Mouse (Mus musculus) cerebellum, adult 8-10 months (tissue): ENCODE measurements around the gene Pkdrej.
"Not testable (repeated sequence)": the region's sequence is repeated elsewhere in the genome, so short reads cannot be mapped to it uniquely, and the experiment has no call there.

ENCODE experiments used
- DNase-seq: peaks from one replicate; pipeline ENCODE4 v3.0.0; 2022

Pkdrej gene

DNA sequence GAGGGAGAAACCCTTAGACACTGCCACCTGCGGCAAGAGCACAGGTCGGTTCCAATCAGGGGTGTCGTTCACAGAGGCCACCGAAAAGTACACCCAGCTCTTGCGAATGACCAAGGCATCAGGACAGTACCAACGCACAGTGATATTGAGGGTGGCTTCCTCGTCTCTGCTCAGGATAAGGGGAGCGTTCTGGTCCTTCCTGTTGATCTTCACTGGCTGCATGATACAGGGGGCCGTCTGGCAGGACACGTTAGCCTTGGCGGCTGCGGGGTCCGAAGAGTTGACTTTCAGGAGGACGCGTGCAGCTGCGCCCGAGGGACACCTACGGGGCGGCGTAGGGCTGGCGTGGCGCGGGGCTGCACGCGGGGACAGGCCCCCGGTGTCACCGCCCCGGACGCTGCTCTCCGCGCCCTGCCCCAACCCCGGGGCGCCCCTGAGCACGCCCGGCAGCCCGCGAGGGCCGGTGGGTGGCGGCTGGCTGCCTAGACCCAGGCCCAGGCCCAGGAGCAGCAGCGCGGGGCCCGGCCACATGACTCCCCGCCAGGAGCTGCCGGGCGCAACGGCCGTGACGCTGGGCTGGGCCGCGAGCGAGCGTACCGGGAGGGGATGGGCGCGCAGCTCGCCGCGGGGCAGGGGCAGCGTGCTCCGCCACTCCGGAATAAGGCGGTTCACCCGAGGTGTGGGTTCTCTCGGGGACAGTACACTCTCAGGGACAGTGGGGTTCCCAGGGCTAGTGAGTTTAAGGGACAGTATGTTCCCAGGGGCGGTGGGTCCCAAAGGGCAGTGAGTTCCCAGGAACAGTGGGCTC, at the start of gene Pkdrej:
TSS of gene Pkdrej (minus strand) at position 532 of the 808 bp plus-strand sequence.
- DNase-seq, result peak; percentile 57

DNA sequence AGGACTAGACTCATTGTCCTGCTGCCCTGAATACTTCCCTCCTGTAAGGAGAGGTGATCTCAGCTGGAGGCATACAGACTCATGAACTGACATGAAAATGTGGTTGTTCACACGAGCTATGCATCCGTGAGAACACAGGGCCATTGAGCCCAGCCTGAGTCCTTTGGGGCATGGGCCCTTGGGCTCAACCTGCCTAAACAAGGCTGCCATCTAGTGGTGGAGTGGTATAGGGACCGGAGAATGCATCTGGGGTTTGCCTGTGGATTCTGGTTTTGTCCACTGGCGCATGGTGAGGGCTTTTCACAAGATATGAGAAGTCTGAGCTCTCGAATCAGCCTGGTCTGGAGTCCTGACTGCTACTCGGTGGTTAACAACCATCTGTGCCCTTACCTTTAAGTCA, 46.2 kb upstream of the Pkdrej start:
- peak; percentile 73 for DNase-seq

- not testable (repeated sequence) for DNase-seq
Measured at GRCm38 (mm10) chr15:85865913-85866312, 44.4 kb upstream of the Pkdrej start.

GRCm38 (mm10) chr15:85859490-85860031, 38.0 kb upstream of the Pkdrej start, which contains the start of gene Gtse1:
Gene Gtse1, plus strand, starts transcription at chr15:85859745.
- DNase-seq, result peak; percentile 93

DNA sequence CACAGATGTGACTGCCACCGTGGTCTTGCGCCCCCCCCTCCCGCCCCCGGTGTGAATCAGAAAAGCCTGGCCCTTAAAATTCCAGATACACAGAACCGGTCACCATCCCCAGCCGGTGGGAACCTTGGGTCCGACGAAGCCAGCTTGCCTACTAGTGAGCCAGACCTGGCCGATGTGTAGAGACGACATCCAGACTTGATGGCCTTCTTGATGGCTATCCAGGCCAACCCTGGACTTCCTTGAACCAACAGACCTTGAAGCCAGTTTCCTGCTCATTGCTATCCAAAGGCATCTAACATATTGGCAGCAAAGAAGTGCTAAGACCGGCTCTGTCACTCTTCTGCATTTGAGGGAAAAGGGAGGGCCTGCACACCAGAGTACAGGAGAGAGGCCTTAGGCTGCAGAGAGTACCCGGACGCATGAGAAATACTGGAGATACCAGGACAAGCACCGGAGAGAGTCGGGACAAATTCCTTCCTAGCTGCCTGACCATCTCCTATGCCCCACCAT, 37.5 kb upstream of the Pkdrej start:
- DNase-seq, result no peak

- DNase-seq, result no peak
Measured at GRCm38 (mm10) chr15:85851656-85852392, 30.3 kb upstream of the Pkdrej start.

DNA sequence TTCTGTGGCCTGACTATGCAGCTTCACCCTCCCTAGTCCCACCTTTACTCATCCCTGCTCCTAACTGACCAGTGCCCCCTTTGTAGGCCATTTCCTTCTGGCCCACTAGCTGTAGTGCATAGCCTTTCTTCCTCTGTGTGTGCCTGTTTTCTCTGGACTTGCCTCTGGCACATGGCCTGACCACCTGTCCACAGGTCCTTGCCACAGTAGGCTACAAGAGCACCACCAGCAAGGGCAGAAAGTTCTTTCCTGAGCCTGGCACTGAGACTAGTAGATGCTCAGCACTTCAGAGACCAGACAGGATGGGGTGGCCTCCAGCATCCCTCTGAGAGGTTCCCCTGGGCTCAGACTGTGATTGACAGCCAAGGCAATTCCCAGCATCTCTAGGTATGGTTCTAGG, 23.5 kb upstream of the Pkdrej start:
- no peak for DNase-seq

GRCm38 (mm10) chr15:85841796-85842360, 20.3 kb upstream of the Pkdrej start:
- no peak for DNase-seq

- DNase-seq, result no peak
Measured at GRCm38 (mm10) chr15:85840983-85841382, 19.4 kb upstream of the Pkdrej start.

GRCm38 (mm10) chr15:85836887-85837286, 15.4 kb upstream of the Pkdrej start:
- DNase-seq, result no peak

GRCm38 (mm10) chr15:85835335-85835734, 13.8 kb upstream of the Pkdrej start:
- no peak for DNase-seq

- no peak for DNase-seq
Measured at GRCm38 (mm10) chr15:85832599-85832998, 11.1 kb upstream of the Pkdrej start.

DNA sequence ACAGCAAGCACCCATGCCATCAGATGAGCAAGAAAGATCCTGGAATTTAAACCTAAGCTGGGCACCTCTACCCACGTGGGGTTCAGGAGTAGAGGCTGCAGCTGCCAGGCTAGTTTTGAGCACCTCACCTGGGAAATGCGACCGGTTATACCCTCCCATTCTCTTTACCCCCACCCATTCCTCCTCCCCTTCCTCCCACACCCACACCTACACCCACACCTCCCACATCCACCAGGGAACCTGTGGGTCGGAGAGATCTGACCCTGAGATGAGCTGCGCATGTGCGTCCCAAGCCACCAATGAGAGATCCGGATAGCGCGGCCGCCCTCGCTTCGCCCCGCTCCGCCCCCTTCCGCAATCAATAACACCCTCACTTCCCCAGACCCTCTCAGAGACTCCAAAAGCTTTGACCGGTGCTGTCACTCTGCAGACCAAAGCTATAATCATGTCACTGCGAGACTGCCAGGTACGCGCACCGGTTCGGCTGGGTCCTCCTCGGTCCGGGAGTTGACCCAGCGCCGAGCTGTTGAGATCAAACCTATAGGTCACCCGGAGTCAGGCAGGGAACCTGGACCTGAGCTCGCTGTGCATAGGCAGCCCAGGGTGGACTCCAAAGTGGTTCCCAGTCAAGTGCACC, 10.5 kb upstream of the Pkdrej start, which contains the start of gene Ttc38:
TSS of gene Ttc38 (plus strand) at position 353 of the 637 bp plus-strand sequence.
- peak; percentile 82 for DNase-seq

DNA sequence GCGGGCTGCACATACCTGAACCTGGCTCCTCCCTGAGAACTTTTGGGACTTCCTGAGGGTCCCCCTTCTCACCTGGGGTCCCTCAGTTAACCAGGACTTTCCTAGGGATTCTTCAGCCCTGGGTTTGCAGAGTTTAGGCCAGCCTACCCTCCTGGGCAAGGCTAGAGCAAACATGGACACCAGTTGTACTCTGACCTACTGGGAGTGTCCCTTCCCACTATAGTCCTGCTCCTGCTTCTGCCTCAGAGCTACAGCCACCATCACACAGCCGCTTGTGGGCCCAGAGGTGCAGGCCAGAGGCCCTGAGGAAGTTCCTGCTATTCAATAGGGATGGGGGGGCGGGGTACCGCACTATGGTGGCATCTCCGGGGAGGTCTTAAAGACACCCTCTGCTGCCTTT, 7.9 kb upstream of the Pkdrej start:
- DNase-seq, result no peak

- no peak for DNase-seq
Measured at GRCm38 (mm10) chr15:85828071-85828470, 6.5 kb upstream of the Pkdrej start.

GRCm38 (mm10) chr15:85826676-85827075, 5.1 kb upstream of the Pkdrej start:
- DNase-seq, result no peak

DNA sequence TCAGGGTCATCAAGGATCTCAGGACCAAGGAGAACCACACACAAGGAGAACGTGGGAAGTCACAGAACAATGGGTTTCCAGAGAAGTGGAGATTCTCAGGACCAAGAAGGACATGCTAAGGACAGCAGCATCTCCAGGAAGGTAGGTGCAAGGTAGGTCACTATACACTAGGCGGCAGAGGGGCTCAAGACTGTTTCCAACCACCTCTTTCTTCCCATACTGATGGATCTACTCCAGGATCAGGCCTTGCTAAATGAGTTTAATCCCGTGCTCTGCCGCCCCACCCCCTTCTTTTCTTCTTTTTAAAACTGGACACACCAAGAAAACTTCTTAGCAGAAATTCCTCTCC, 451 bp upstream of the Pkdrej start:
- no peak for DNase-seq

DNA sequence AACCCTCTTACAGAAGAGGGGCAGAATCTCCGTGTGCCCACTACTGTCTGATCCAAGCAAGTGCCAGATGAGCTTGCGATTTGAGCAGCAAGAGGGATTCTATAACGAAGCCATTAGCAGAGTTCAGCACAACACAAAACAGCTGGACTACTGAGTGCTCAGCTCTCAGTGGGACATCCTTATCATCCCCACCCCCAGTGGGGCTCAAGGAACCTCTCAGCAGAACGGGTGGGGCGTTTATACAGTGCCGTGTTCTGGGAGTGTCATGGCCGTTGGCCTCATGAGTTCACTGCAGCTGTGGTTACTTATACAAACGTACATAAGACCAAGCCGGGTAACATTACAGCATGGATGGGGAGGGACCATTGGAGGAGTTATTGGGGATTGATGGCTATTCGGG, 8.1 kb downstream of the Pkdrej start:
- DNase-seq, result no peak

GRCm38 (mm10) chr15:85811535-85812277, 9.8 kb downstream of the Pkdrej start, which contains the start of gene Cdpf1:
Gene Cdpf1, minus strand, starts transcription at chr15:85811697.
- DNase-seq, result peak; percentile 100

DNA sequence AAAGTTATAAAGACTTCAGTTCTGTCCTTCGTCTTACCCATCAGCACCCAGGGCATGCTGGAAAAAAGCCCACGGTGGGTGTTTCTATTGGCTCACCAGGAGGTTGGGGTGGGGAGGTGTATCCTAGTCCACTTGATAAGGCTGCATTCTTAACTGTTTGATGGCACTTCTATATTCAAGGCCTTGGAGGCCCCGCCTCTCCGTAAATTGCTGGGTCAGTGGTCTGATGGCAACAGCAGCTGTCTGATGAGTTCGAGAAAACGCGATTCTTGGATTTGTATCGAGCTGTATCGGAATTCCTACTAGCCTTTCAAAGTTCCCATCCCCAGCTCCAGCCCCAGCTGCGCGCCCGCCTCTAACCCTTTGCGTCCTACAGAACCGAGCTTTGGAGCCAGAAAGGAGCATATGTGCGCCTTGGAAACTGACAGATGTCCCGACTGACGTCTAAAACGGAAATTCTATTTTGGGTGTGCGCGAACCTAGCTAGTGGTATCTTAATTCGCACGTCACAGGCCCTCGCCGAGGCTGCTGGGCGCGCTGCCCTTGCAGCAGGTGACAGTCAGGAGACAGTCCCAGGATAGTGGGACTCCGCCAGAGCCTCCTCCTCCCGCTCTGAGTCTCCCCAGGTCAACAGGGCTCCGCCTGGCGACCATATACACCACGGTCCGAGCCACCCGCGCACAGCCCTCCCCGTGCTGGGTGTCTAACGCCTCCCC, 10.6 kb downstream of the Pkdrej start:
- peak; percentile 87 for DNase-seq

GRCm38 (mm10) chr15:85810462-85810805, 11.1 kb downstream of the Pkdrej start:
- no peak for DNase-seq
